Mouse (Mus musculus) urinary bladder, postnatal 25 days (tissue): ENCODE measurements around the gene Gpatch2l.
A peak's percentile ranks its signal among the peaks of the same experiment; 100 is the strongest.

Experiments
- DNase-seq: peaks from one replicate; pipeline ENCODE4 v3.0.0; 2022; ENCODE audit warnings: low spot score

Gene Gpatch2l

GRCm38 (mm10) chr12:86241604-86242536 is at the start of gene Gpatch2l:
Gpatch2l (plus strand) TSS chr12:86241858.
- DNase-seq = peak; percentile 92

DNA sequence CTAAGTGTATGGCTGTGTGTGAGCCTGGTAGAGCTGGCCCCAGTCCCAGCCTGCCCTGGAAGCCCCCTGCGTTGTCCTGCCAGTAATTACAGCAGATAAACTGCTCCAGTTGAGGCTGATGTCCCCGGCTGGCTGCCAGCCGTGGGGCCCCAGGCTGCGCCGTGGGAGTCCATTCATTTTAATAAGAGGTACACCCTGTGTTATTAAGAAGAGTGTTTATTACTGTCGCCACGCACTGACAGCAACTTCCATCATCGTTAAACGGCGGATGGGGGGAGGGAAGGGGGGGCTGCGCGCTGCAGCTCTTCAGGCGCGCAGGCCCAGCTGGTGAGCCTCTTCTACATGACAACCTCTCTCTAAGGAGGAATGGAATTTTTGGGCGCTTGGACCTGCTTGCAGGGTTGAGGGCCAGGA is 49.6 kb upstream of the Gpatch2l start:
- DNase-seq = no peak

- DNase-seq = no peak
These were observed 44.7 kb upstream of the Gpatch2l start for GRCm38 (mm10) chr12:86196944-86197343.

GRCm38 (mm10) chr12:86203443-86204057 is 38.1 kb upstream of the Gpatch2l start:
- no peak for DNase-seq

GRCm38 (mm10) chr12:86211099-86211520 is 30.5 kb upstream of the Gpatch2l start:
- no peak for DNase-seq

DNA sequence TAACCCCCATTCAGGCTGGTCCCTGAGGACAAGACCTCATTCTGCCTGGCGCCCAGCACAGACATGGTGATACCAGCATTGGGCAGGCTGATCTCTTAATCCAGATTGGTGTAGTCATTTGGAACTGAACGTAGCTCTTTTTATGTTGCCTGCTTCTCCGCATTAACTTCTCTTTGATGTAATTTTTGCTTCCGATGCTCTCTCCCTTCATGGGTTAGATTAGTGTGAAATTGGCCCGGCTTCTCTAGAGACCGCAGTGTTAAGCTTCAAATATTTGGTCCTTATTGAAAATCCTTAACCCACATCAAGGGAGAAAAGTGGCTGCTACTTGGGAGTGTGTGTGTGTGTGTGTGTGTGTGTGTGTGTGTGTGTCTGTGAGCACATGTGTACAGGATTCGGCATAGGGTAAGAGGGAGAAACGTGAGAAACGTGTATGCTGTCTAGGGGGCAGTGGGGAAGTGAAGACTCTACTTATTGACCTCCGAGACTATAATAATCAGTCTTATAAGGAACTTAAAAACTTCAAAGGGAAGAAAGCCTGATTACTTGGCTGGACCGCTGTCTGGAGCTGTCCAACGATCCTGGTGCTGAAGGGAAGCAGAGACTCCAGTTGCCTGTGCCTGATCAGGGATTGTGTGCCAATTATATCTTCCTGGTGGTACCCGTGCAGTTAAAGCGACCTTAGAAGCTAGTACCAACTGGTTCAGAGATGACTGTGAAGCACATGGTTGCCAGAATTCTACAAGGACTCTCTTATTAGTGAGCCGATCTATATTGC is 28.8 kb upstream of the Gpatch2l start:
- DNase-seq = peak; percentile 58

GRCm38 (mm10) chr12:86214201-86214600 is 27.5 kb upstream of the Gpatch2l start:
- DNase-seq = no peak

GRCm38 (mm10) chr12:86216687-86217421 is 24.8 kb upstream of the Gpatch2l start:
- DNase-seq = no peak

DNA sequence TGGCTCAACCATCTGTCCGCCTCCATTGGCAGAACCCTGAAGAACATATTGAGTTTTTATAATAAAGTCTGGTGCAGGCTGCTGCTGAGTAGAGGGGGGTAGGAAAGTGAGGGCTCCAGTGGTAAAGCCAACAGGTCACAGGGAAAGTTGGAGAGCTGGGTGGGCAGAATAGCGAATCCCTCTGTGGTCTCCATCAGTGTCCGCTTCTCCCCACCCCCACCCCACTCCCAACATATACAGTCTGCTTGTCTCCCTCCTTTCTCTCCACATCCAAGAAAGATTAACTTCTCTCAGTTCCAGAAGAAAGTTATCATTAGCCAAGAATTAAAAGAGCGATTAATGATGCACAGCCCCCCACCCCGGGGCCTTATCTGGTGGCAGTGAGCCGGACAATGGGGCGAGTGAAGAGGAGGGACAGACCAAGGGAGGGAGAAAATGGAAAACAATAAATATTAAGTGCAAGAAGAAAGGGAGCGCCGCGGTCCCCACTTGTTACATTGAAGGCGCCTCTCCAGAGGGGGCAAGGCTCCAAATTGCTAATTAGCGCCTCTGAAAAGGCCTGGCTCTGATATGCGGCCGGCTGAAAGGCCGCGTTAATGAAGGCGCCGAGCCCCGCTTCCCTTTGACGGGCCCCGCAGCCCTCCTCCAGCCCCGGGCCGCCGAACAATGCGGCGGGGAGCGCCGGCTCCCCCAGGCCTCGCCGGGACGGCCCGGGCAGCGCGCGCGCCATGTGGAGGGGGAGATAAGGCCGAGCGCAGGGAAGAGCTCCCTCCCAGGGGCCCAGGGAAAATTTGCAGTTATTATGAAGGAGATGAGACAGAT is 21.2 kb upstream of the Gpatch2l start:
- DNase-seq = no peak

DNA sequence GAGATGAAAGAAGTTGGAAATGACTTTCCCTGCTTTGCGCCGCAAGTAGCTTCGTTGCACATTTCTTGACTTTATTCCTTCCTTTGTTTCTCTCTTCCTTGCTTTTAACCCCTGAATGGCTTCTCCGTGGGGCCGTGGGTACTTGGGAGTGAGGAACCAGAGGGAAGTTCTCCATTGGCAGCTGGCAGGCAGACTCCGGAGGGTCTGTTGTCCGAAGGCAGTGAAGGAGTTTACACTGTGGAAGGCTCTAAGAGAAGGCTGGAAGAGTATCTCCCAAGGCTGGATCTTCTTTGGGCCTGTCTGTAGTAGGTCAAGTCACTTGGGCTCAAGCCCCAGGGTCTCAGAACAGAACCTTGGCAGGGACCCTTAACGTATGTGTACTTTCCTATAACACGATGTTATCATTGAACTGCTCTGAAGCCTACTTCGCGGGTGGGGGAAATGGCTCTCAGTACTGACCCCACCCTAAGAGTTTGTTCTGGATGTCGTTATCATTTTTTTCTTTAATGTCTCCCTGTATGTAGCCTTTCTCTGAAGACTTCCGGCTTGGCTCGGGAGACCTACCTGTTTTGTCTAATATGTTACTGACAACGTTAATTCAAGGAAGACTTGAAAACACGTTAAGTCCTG is 20.5 kb upstream of the Gpatch2l start:
- DNase-seq = no peak

DNA sequence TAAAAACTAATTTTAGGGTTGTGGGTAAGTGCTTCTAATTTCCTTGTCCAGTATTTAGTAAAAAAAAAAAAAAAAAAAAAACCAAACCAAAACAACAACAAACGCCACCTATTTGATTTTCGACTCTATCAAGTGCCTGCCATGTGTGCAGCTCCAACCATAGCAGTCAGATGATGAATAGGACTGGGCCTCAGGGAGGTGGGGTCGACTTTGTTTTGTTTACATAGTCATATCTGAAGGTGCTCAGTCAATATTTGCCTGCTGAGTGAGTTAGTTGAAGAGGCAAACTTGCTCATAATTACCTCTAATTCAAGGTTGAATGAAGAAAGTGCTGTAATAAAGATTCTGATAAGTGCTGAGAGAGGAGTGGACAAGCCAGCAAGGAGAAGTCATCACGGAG is 7.4 kb upstream of the Gpatch2l start:
- no peak for DNase-seq

DNA sequence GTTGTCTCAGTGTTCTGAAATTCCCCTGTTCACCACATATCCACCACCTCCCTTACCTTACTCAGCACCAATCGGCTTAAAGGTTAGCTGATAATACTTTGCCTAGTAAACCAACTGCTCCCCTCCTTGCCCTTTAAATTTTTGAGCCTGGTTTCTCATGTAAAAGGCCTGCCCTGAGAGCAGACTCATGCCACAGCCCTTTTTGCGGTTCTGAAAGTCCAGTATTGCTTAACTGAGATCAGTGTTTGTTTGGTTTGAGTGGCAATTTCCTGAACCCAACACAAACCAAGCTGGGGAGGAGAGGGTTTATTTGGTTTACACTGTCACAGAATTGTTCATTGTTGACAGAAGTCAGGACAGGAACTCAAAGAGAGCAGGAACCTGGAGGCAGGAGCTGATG is 2.9 kb upstream of the Gpatch2l start:
- no peak for DNase-seq

DNA sequence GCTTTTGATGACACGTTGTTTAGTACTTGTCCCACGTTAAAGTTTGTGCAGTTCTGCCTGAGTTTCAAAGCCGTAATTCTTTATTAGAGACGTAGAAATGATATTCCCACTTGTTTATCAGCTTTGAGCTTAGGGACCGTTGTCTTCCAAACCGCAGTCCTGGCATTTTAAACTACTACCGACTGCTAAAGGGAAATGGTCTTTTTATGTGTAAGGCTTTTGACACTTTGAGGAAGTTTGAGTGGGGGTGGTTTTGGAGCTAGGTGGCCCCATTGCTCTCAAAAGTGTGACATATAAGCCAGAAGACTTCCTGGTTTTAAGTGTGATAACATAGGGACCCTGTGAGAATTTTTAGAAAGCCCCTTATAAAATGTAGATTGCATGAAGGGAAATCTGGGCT is 905 bp downstream of the Gpatch2l start:
- DNase-seq = no peak

DNA sequence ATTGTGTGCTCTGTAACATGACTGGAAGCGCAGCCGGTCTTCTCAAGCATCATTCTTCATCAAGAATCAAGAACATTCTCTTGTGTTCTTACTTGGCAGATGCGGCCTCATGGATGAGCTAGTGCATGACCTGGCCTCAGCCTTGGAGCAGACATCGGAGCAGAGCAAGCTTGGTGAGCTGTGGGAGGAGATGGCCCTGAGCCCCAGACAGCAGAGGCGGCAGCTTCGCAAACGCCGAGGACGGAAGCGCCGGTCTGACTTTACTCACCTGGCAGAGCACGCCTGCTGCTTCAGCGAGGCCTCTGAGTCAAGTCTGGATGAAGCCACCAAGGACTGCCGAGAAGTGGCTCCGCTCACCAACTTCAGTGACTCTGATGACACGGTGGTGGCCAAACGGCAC is 2.3 kb downstream of the Gpatch2l start:
- DNase-seq = no peak

DNA sequence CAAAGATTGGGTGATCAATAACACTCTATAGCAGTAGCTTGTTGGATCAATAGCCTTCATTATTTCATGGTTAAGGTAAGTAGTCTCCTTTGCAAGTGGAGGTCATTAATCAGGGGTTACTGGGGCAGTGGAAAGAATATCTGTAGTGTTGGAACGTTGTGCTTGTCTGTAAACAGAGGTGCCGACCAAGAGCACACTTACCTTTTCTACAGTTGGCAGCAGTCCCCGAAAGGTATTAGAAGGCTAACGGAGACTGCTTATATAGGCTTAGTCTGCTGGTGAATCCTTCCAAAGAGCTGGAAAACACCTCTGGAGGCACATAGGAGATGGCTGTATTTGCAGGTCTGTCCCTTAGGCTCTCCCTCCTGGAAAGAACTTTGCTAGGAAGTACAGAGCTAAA is 8.5 kb downstream of the Gpatch2l start:
- no peak for DNase-seq

DNA sequence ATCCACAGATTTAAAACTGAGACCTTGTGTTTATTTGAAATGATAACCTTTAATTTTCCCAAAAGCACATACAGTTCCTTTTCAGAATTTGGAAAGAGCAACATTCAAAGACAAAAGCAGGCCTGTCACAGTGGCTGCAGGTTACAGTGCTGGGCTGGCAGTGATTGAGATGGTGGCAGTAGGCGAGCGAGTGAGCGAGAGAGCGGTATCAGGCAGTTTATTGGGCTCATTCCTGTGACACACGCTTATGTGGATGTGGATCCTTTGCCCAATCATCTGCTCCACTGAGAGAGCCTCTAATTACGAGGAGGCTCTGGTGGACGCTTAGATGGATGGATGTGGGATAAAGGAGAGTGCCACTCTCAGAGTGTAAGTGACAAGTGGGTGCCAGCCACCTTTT is 13.3 kb downstream of the Gpatch2l start:
- DNase-seq = no peak

GRCm38 (mm10) chr12:86271626-86272025 is 30.0 kb downstream of the Gpatch2l start:
- DNase-seq = no peak

DNA sequence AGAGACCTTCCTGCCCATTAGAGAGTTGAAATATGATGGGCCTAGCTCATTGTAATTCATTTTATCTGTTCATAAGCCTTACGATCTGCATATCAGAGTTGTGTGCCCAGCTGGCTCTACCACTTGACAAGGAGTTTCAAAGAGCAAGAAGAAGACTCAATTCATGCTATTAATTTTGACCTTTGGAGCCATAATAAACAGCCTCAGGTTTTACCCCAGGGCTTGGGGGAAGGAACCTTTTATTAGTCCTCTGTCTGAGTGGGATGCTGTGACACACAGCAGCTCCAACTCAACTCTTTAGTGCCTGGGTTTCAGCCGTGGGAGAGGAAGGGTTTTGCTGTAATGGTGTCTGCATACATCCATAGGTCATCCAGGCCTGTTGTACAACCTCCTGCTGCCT is 32.6 kb downstream of the Gpatch2l start:
- no peak for DNase-seq

GRCm38 (mm10) chr12:86275731-86276130 is 34.1 kb downstream of the Gpatch2l start:
- no peak for DNase-seq

GRCm38 (mm10) chr12:86276463-86276862 is 34.8 kb downstream of the Gpatch2l start:
- no peak for DNase-seq

DNA sequence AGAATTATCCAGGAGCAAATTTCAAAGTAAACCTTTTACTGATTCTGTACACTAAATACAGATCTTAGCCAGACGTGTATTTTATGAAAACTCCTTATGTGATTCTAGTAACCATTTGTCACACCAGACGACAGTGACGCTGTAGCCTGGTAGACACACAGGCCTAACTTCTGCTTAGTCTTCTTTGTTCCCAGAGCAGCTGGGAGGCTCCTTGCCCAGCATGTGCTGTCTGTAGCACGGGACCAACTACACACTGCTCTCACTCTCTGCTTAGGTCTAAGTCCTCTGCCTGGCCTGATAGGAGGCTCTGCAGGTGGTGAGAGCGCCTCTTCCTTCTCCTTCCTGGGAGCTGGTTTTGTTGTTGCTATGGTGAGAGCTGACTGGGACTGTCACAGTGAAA is 35.2 kb downstream of the Gpatch2l start:
- DNase-seq = no peak
